Mouse (Mus musculus) right cerebral cortex, postnatal 4 days (tissue): ENCODE results near the gene Tdp2.

Experiments
- DNase-seq: peaks from one replicate; pipeline ENCODE4 v3.0.0-alpha.2; 2022

The Tdp2 gene

GRCm38 (mm10) chr13:24831353-24832130 is at the start of gene Tdp2, which contains the start of gene Acot13:
Tdp2 (plus strand) TSS chr13:24831679.
Acot13 (minus strand) TSS chr13:24831540.
- peak; percentile 95 for DNase-seq

GRCm38 (mm10) chr13:24781916-24782315 is 49.6 kb upstream of the Tdp2 start:
- DNase-seq = no peak

- DNase-seq = no peak
These were observed 45.4 kb upstream of the Tdp2 start for GRCm38 (mm10) chr13:24786014-24786490.

GRCm38 (mm10) chr13:24787477-24787876 is 44.0 kb upstream of the Tdp2 start:
- DNase-seq = no peak

DNA sequence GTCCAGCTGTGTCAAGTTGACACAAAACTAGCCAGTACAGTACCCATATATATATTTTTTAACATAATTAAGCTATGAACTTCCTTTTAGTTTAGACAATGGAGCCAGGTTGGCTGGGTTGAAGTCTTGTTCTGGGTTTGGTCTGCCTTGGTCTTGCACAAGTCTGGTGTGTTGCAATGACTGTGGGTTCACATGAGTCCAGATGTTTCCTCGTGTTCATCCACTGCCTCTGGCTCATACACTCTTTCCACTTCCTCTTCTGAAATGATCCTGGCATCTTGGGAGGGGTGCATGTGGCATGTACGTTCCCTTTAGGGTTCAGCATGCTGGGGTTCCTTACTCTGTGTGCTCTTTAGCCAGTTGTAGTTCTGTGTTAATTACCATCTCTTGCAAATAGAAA is 40.1 kb upstream of the Tdp2 start:
- no peak for DNase-seq

- no peak for DNase-seq
These were observed 39.0 kb upstream of the Tdp2 start for GRCm38 (mm10) chr13:24792411-24793045.

DNA sequence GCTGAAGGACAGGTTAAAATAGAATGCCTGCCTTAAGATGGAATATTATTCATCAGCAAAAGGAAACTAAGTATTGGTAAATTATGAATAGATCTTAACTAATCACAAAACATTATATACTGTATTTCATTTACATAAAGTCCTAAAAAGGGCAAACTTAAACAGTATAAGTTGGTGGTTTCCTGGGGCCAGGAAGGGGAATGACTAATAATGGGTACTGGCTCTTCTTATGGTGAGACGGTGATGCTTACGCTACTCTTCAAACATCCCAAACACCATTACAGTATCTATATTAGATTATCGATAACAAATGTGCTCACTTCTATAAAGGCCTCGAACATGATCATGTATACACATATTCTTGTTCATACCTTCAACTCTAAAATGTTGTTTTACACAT is 32.8 kb upstream of the Tdp2 start:
- DNase-seq = no peak

- no peak for DNase-seq
These were observed 32.1 kb upstream of the Tdp2 start for GRCm38 (mm10) chr13:24799378-24799777.

DNA sequence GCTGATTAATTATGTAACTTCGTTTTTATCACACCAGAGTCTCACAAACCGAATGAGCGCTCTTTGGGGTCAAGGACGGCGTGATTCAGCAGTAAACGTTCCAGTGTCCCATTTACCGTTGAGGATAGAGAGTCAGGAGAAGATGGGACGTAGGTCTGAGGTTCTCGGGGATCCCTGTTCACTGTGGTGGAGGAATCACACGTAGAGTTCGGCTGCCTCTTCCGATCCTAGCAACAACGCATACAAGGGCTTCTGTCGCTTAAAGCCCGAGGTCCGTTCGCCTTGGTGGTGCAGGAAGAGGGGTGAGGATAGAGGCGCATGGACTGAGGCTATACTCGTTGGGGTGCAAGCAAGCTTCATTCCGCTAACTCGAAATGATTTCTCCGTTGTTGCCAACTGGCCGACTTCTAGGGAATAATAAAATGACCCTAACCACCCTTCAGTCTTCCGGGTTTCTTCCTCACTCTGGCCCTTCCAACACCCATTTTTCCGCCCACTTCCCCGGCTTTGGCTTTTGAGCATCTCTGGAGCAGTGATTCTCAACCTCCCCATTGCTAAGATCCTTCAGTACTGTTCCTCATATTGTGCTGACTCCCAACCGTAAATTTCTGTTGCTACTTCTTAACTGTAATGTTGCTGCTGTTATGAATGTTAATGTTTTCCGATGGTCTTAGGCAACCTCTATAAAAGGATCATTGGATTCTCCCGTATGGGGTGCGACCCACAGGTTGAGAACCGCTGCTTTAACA is 31.4 kb upstream of the Tdp2 start:
- DNase-seq = peak; percentile 30

- peak; percentile 92 for DNase-seq
These were observed 30.7 kb upstream of the Tdp2 start for GRCm38 (mm10) chr13:24800674-24801307.

DNA sequence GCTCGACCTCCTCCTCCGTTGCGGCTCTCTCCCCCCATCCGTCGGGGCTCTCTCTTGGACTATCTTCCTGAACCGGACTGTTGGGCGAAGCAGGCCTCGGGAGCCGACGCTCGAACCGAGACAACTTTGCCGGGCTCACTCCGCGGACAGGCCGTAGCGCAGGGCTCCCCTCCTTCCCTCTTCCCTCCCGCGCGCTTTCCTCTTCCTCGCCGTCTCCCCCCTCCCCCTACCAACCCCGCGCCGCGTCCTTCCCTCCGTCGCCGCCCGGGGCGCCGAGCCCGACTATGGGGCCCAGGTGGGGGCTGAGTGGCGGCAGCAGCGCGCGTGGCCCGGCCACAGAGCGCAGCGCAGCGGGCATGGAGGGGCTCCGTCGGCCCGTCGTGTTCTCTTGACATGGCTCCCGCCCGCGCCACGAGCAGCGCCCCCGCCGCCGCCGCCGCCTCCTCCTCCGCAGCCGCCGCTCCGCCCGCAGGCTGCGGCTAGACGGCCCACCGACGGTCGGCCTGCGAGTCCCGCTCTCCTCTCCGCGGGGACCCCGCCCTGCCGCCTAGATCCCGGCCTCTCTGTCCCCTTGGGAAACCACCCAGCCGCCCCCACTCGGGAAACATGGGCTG is 30.1 kb upstream of the Tdp2 start, which contains the start of gene BC005537:
BC005537 (plus strand) TSS at position 350 of the 614 bp plus-strand sequence.
- peak; percentile 66 for DNase-seq

- DNase-seq = peak; percentile 16
These were observed 29.3 kb upstream of the Tdp2 start for GRCm38 (mm10) chr13:24802131-24802691.

- no peak for DNase-seq
These were observed 28.3 kb upstream of the Tdp2 start for GRCm38 (mm10) chr13:24803196-24803595.

DNA sequence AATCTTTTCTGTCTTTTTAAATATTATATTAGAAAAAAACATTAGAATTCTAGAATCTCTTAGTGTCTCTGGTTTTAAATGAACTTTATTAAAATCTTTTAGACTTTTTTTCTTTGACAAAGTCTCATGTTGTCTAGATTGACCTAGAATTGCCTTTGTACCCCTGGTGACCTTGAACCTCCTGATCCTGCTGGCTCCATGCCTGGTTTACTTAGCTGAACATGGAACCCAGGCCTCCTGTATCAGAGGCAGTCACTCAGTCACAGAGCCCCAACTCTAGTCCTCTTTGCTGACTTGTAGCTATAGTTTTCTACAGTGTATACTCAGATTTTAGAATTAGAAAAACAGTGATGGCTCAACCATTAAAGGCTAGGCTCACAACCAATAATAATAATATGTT is 25.4 kb upstream of the Tdp2 start:
- no peak for DNase-seq

- DNase-seq = no peak
These were observed 19.0 kb upstream of the Tdp2 start for GRCm38 (mm10) chr13:24812521-24812920.

DNA sequence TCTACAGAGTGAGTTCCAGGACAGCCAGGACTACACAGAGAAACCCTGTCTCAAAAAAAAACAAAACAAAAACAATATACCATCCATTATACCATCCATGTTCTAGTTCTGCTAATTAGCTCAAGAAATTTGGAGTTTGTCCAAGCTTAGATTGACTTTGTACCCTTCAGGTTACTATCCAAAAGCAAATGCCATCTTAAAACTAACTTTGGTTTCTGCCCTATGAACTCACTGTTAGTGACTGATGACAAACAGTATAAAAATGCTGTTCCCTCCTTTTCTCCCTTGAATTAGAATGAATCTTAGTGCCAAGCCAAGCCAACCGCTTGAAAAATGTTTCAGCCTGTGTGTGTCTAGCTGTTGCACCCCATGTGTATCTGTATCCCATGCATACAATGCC is 16.9 kb upstream of the Tdp2 start:
- DNase-seq = no peak

GRCm38 (mm10) chr13:24816125-24817092 is 15.1 kb upstream of the Tdp2 start:
- DNase-seq = no peak

DNA sequence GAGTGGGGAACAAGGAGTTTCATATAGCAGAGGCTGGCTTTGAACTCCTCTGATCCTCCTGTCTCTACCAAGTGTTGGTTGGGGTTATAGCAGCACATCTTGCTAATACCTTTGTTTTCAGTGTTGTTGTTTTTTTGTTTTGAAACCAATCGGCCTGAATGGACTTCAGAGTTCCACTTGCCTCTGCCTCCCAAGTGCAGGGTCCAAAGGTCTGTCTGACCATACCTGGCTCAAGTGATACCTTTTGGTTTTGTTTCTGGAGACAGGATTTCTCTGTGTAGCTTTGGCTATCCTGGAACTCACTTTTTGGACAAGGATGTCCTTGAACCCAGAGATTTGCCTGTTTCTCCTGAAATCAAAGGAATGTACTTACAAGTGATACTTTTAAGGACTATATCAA is 11.5 kb upstream of the Tdp2 start:
- no peak for DNase-seq

- no peak for DNase-seq
These were observed 8.7 kb upstream of the Tdp2 start for GRCm38 (mm10) chr13:24822663-24823343.

GRCm38 (mm10) chr13:24824647-24825046 is 6.8 kb upstream of the Tdp2 start:
- no peak for DNase-seq
